Mouse (Mus musculus): ENCODE results near the gene Rpn2. TPM values are rescaled to one million over a fixed set of nuclear protein-coding genes. Genes with fewer than 3 reads are reported as not detected.

Rpn2 gene
- polyA plus RNA-seq, 1 experiment: 141 TPM

DNA sequence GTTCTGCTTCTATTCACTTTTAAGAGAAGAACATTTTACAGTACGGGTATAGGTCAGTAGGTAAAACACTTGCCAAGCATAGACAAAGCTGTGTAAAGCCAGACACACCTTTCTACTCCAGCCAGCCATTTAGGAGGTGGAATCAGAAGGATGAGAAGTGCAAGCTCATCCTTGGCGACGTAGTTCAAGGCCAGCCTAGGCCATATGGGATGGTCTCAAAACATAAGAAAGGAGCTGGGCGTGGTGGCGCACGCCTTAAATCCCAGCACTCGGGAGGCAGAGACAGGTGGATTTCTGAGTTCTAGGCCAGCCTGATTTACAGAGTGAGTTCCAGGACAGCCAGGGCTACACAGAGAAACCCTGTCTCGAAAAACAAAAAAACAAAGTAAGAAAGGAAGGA lies 30.8 kb downstream of the Rpn2 start:
- H3K4me3 ChIP-seq (ENCODE audit: low read depth, low read length): no peak overlapping the region
- no peak overlapping the region for H3K27ac ChIP-seq (ENCODE audit: insufficient read depth, low read depth, low read length)
- H3K4me1 ChIP-seq (ENCODE audit: control insufficient read depth, insufficient read depth, insufficient read length, low read length): no peaks in the 10 kb centered on the region
- TF ChIP-seq POLR2A (IDR thresholded peaks at IDR 0.05; ENCODE audit: low read depth, low read length) (no peak), CTCF (IDR thresholded peaks at IDR 0.05; ENCODE audit: extremely low read depth, insufficient read length, insufficient replicate concordance, low read depth, low read length) (no peak)
- WGBS: 94% methylated on average over 8 of the region's 8 CpGs
- H3K27me3 ChIP-seq (ENCODE audit: control insufficient read depth, insufficient read depth, low read length): no peaks in the 10 kb centered on the region
- peaks cover 75% of the 10 kb centered on the region for H3K36me3 ChIP-seq (ENCODE audit: control insufficient read depth, insufficient read depth, low read length)

DNA sequence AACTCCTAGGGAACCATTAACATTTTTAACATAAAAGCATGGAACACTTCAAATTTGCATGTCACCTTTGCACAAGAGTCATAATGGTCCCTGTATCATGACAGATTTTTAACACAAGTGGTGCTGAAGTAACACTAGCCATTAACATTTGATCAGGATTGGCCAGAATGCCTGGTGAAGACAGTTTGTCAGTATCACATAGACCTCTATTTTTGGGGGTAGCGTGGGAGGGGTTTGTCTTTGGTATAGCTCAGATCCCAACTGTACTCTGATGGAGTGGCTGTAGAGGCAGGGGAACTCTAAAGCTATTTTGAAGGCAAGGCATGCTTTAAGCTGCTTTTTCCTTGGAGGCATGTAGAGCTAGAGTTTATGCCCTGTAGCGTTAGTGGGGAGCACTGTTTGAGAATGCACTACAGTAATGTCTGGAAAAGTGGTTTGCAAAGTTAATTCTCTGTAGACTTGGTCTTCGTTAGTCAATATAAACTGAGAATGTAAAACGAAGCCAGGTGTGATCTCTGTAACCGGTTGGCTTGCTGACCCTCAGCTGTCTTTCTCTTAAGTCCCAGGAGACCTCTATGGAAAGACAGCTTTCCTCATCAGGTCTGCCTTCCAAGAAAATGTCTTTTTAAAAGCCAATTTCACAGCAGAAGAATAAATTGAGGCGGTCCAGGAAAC lies 32.3 kb downstream of the Rpn2 start:
- H3K4me1 ChIP-seq (ENCODE audit: control insufficient read depth, insufficient read depth, insufficient read length, low read length): no peaks in the 10 kb centered on the region
- H3K4me3 ChIP-seq (ENCODE audit: low read depth, low read length): no peak overlapping the region
- TF ChIP-seq CTCF (IDR thresholded peaks at IDR 0.05; ENCODE audit: extremely low read depth, insufficient read length, insufficient replicate concordance, low read depth, low read length): no peak
- no peak for TF ChIP-seq POLR2A (IDR thresholded peaks at IDR 0.05; ENCODE audit: low read depth, low read length)
- H3K36me3 ChIP-seq (ENCODE audit: control insufficient read depth, insufficient read depth, low read length): peaks cover 78% of the 10 kb centered on the region
- H3K27ac ChIP-seq (ENCODE audit: insufficient read depth, low read depth, low read length): no peak overlapping the region
- 93% methylated on average over 6 of the region's 6 CpGs for WGBS
- no peaks in the 10 kb centered on the region for H3K27me3 ChIP-seq (ENCODE audit: control insufficient read depth, insufficient read depth, low read length)

DNA sequence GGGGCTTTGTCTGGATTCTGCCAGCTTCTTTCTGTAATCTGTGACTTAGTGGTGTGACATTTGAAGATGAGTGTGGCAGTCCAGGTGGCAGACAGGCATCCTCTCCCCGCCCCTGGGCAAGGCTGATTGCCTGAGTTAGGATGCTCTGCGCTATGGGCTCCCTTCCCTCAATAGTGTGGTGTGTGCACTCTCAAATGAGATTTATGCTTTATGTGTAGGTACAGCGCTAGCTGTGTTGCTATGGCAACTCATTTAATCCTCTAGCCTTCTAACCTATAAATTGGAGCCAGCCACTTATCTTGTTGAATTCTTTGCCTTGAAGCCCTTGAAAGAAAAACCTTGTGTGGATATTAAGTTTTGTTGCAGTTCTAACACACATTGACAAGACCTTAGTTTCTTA lies 34.9 kb downstream of the Rpn2 start:
- no peak overlapping the region for H3K27ac ChIP-seq (ENCODE audit: insufficient read depth, low read depth, low read length)

DNA sequence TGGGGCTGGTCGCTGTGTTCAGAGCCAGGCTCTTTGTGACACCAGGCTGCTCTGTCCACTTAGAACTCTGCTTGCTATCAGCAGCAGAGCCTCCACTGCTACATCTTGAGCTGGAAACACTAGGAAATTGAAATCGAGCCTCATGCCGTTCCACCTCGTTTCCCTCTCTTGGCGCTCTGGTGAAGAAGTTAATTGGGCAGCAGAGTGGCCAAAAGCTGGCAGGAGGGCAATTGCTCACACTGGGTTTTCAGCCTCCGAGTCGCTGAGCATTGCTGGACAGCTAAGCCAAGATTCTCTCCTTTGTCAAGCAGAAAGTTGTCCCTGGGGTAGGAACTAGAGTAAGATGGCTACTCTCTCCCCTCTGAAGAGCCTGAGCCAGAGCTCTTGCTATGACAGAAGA lies 35.5 kb downstream of the Rpn2 start:
- no peaks in the 10 kb centered on the region for H3K4me1 ChIP-seq (ENCODE audit: control insufficient read depth, insufficient read depth, insufficient read length, low read length)
- peaks cover 82% of the 10 kb centered on the region for H3K36me3 ChIP-seq (ENCODE audit: control insufficient read depth, insufficient read depth, low read length)
- no peak overlapping the region for H3K4me3 ChIP-seq (ENCODE audit: low read depth, low read length)
- H3K27ac ChIP-seq (ENCODE audit: insufficient read depth, low read depth, low read length): no peak overlapping the region
- WGBS: 94% methylated on average over 7 of the region's 7 CpGs
- H3K27me3 ChIP-seq (ENCODE audit: control insufficient read depth, insufficient read depth, low read length): no peaks in the 10 kb centered on the region
- TF ChIP-seq CTCF (IDR thresholded peaks at IDR 0.05; ENCODE audit: extremely low read depth, insufficient read length, insufficient replicate concordance, low read depth, low read length) (no peak), POLR2A (IDR thresholded peaks at IDR 0.05; ENCODE audit: low read depth, low read length) (no peak)

More for the DNA sequence above, 34.9 kb downstream of the Rpn2 start:
- Histone ChIP-seq H3K27me3 (ENCODE audit: control insufficient read depth, insufficient read depth, low read length) (no peaks in the 10 kb centered on the region), H3K36me3 (ENCODE audit: control insufficient read depth, insufficient read depth, low read length) (peaks cover 86% of the 10 kb centered on the region), H3K4me3 (ENCODE audit: low read depth, low read length) (no peak overlapping the region), H3K4me1 (ENCODE audit: control insufficient read depth, insufficient read depth, insufficient read length, low read length) (no peaks in the 10 kb centered on the region)
- 89% methylated on average over 3 of the region's 3 CpGs for WGBS
- TF ChIP-seq CTCF (IDR thresholded peaks at IDR 0.05; ENCODE audit: extremely low read depth, insufficient read length, insufficient replicate concordance, low read depth, low read length) (no peak), POLR2A (IDR thresholded peaks at IDR 0.05; ENCODE audit: low read depth, low read length) (no peak)

DNA sequence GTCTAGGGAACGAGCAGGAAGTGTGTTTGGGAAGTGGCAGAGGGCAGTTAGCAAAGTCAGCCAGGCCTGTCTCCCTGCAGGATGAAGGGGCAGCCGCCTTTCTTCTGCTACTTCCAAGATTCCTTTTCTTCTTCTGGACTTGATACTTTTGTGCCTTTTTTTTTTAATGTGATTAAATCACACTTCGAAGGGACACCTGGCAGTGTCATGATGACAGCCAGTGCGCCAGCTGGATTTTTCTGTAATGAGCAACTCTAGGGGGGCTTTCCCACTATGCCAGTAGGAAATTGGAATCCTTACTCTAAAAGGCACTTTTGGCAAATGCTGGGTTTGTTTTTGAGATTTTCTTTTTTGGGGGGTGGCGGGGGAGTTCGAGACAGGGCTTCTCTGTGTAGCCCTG lies 36.7 kb downstream of the Rpn2 start:
- H3K27ac ChIP-seq (ENCODE audit: insufficient read depth, low read depth, low read length): no peak overlapping the region
- H3K36me3 ChIP-seq (ENCODE audit: control insufficient read depth, insufficient read depth, low read length): peaks cover 84% of the 10 kb centered on the region
- no peaks in the 10 kb centered on the region for H3K4me1 ChIP-seq (ENCODE audit: control insufficient read depth, insufficient read depth, insufficient read length, low read length)
- no peak for TF ChIP-seq POLR2A (IDR thresholded peaks at IDR 0.05; ENCODE audit: low read depth, low read length)
- TF ChIP-seq CTCF (IDR thresholded peaks at IDR 0.05; ENCODE audit: extremely low read depth, insufficient read length, insufficient replicate concordance, low read depth, low read length): no peak
- no peak overlapping the region for H3K4me3 ChIP-seq (ENCODE audit: low read depth, low read length)
- WGBS: 95% methylated on average over 6 of the region's 6 CpGs
- H3K27me3 ChIP-seq (ENCODE audit: control insufficient read depth, insufficient read depth, low read length): no peaks in the 10 kb centered on the region

DNA sequence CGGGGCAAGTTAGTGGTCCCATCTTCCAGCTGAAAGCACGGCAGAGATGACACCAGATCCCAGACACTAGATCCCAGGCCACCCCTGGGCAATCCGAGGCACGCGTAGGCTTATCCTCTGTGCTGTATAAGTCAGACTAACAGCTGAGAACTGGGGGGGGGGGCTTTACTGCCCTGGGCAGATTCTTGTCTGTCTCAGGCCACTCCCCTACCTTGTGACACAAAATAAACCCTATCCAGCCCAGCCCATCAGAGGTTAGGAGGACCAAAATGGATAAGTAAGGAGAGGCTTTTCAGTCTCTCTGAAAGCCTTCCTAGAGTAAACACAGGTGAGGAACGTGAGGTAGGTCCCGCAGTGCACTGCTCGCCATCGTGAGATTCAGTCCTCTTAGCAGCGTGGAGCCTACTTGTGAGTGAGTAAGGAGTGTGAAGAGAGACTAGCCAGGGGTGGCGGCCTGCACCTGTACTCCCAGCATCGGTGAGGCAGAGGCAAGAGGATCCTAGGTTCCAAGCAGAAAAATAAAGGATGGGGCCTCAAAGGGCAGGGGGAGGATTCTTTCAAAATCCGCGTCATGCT lies 37.6 kb downstream of the Rpn2 start:
- WGBS: 92% methylated on average over 14 of the region's 14 CpGs
- Histone ChIP-seq H3K36me3 (ENCODE audit: control insufficient read depth, insufficient read depth, low read length) (peaks cover 84% of the 10 kb centered on the region), H3K27ac (ENCODE audit: insufficient read depth, low read depth, low read length) (no peak overlapping the region), H3K4me3 (ENCODE audit: low read depth, low read length) (no peak overlapping the region), H3K4me1 (ENCODE audit: control insufficient read depth, insufficient read depth, insufficient read length, low read length) (no peaks in the 10 kb centered on the region), H3K27me3 (ENCODE audit: control insufficient read depth, insufficient read depth, low read length) (no peaks in the 10 kb centered on the region)
- TF ChIP-seq POLR2A (IDR thresholded peaks at IDR 0.05; ENCODE audit: low read depth, low read length) (no peak), CTCF (IDR thresholded peaks at IDR 0.05; ENCODE audit: extremely low read depth, insufficient read length, insufficient replicate concordance, low read depth, low read length) (no peak)

DNA sequence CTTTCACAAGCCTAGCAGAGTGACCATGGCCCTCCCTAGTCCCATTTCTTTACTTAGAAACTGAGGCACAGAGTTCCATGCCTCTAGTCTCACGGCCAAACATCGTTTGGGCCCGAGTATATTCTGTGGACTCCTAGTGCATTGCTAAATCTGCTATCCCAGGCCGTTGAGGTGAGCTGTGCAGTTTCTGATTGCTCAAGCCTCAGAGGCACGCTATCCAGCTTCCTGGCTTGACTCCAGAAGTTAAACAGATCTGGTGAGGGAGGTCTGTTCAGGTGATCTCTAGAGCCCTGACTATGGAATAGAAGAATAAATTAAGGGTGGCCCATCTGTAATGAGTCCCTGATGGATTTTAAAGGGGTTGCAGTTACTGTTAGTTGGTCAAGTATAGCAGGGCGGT lies 38.4 kb downstream of the Rpn2 start:
- peaks cover 85% of the 10 kb centered on the region for H3K36me3 ChIP-seq (ENCODE audit: control insufficient read depth, insufficient read depth, low read length)

More for the DNA sequence above, 38.4 kb downstream of the Rpn2 start:
- WGBS: 76% methylated on average over 6 of the region's 6 CpGs
- Histone ChIP-seq H3K4me1 (ENCODE audit: control insufficient read depth, insufficient read depth, insufficient read length, low read length) (no peaks in the 10 kb centered on the region), H3K27me3 (ENCODE audit: control insufficient read depth, insufficient read depth, low read length) (no peaks in the 10 kb centered on the region), H3K4me3 (ENCODE audit: low read depth, low read length) (no peak overlapping the region), H3K27ac (ENCODE audit: insufficient read depth, low read depth, low read length) (no peak overlapping the region)
- no peak for TF ChIP-seq CTCF (IDR thresholded peaks at IDR 0.05; ENCODE audit: extremely low read depth, insufficient read length, insufficient replicate concordance, low read depth, low read length)
- TF ChIP-seq POLR2A (IDR thresholded peaks at IDR 0.05; ENCODE audit: low read depth, low read length): no peak
